Mouse (Mus musculus): ENCODE measurements around the gene D630003M21Rik.

- TF ChIP-seq CTCF (IDR thresholded peaks at IDR 0.05; ENCODE audit: borderline replicate concordance, insufficient read depth, low read depth, low read length) (no peak), POLR2A (IDR thresholded peaks at IDR 0.05; ENCODE audit: borderline replicate concordance, insufficient read depth, low read length) (no peak)
Observed at GRCm38 (mm10) chr2:158183266-158183665, 45.8 kb downstream of the D630003M21Rik start.
